Mouse (Mus musculus): ENCODE data around the gene Txndc2.

The Txndc2 gene

GRCm38 (mm10) chr17:65613142-65613462, 28.9 kb downstream of the Txndc2 start:
- DNase-seq (ENCODE audit: low read depth, low spot score) = no peak

GRCm38 (mm10) chr17:65612391-65613141, 29.4 kb downstream of the Txndc2 start:
- peak; percentile 65 for DNase-seq (ENCODE audit: low read depth, low spot score)

GRCm38 (mm10) chr17:65611721-65612120, 30.2 kb downstream of the Txndc2 start:
- DNase-seq (ENCODE audit: low read depth, low spot score) = peak; percentile 30

- no peak for DNase-seq (ENCODE audit: low read depth, low spot score)
Observed at GRCm38 (mm10) chr17:65608743-65609142, 33.2 kb downstream of the Txndc2 start.

- no peak for DNase-seq (ENCODE audit: low read depth, low spot score)
Observed at GRCm38 (mm10) chr17:65608312-65608687, 33.7 kb downstream of the Txndc2 start.

GRCm38 (mm10) chr17:65607574-65608311, 34.2 kb downstream of the Txndc2 start:
- DNase-seq (ENCODE audit: low read depth, low spot score) = no peak

- DNase-seq (ENCODE audit: low read depth, low spot score) = no peak
Observed at GRCm38 (mm10) chr17:65606014-65606413, 36.0 kb downstream of the Txndc2 start.

GRCm38 (mm10) chr17:65604892-65605291, 37.1 kb downstream of the Txndc2 start:
- no peak for DNase-seq (ENCODE audit: low read depth, low spot score)

- peak; percentile 17 for DNase-seq (ENCODE audit: low read depth, low spot score)
Observed at GRCm38 (mm10) chr17:65604315-65604714, 37.7 kb downstream of the Txndc2 start.

GRCm38 (mm10) chr17:65597857-65598486, 44.0 kb downstream of the Txndc2 start:
- DNase-seq (ENCODE audit: low read depth, low spot score) = no peak

- DNase-seq (ENCODE audit: low read depth, low spot score) = no peak
Observed at GRCm38 (mm10) chr17:65594687-65595086, 47.3 kb downstream of the Txndc2 start.

Data from CD4-positive, CD25-positive, alpha-beta regulatory T cell, adult 2 months (primary cell).